Mouse (Mus musculus) lung, embryonic 14.5 days (tissue): ENCODE measurements around the gene Rcor2. TPM values are rescaled to one million over a fixed set of nuclear protein-coding genes. Genes with fewer than 3 reads are reported as not detected.

Experiments used
- ATAC-seq: fragments of 200-750 bp; cut with Nextera tagmentation; 2 replicates; pipeline ENCODE4 v1.8.0; 2017; ENCODE audit warnings: mild to moderate bottlenecking, moderate TSS enrichment, moderate library complexity; ENCODE audit not compliant: insufficient read depth
- DNase-seq: peaks from one replicate; pipeline ENCODE4 v3.0.0-alpha.2; 2015
- H3K27ac ChIP-seq: fragments of 300-500 bp; sonication (generic); 2 replicates; pipeline ENCODE4 v1.5.1; 2014; ENCODE audit warnings: low read depth, mild to moderate bottlenecking, moderate library complexity
- H3K27me3 ChIP-seq: fragments of 300-500 bp; sonication (generic); 2 replicates; pipeline ENCODE4 v1.6.1; 2014; ENCODE audit warnings: low read length, control low read depth; ENCODE audit not compliant: insufficient read depth
- H3K36me3 ChIP-seq: fragments of 300-500 bp; sonication (generic); 2 replicates; pipeline ENCODE4 v1.6.1; 2014; ENCODE audit warnings: control low read depth; ENCODE audit not compliant: insufficient read depth
- H3K4me1 ChIP-seq: fragments of 300-500 bp; sonication (generic); 2 replicates; pipeline ENCODE4 v1.6.1; 2014; ENCODE audit warnings: antibody characterized with exemption, control low read depth; ENCODE audit not compliant: insufficient read depth
- H3K4me2 ChIP-seq: fragments of 300-500 bp; sonication (generic); 2 replicates; pipeline ENCODE4 v1.6.1; 2014; ENCODE audit warnings: mild to moderate bottlenecking
- H3K4me3 ChIP-seq: fragments of 300-500 bp; sonication (generic); 2 replicates; pipeline ENCODE4 v1.5.1; 2014; ENCODE audit warnings: low read depth, low read length
- H3K9ac ChIP-seq: fragments of 300-500 bp; sonication (generic); 2 replicates; pipeline ENCODE4 v1.6.1; 2014
- H3K9me3 ChIP-seq: fragments of 300-500 bp; sonication (generic); 2 replicates; pipeline ENCODE4 v1.6.1; 2016; ENCODE audit warnings: low read depth, low read length, control low read depth
- CTCF ChIP-seq: IDR thresholded peaks from 2 replicates; pipeline ENCODE4 v1.5.1; 2016; ENCODE audit warnings: antibody characterized with exemption, low read depth
- WGBS: fragments of 180-500 bp; shearing (Covaris S2); extraction: QIAGEN DNeasy Blood & Tissue Kit; methylation state at CpG from one replicate; pipeline ENCODE4 v1.1.7; 2014; 5-methylcytosine and 5-hydroxymethylcytosine counted together
- polyA plus RNA-seq: library from polyadenylated mRNA; unstranded; fragments of >200 nt; fragmentation: Nextera tagmentation; extraction: Ambion mirVana; gene quantifications from 2 replicates; pipeline ENCODE4 v1.2.1, GENCODE M21; 2014

Gene Rcor2
- polyA plus RNA-seq, 1 experiment from 2014 or later, result 7.9 TPM

DNA sequence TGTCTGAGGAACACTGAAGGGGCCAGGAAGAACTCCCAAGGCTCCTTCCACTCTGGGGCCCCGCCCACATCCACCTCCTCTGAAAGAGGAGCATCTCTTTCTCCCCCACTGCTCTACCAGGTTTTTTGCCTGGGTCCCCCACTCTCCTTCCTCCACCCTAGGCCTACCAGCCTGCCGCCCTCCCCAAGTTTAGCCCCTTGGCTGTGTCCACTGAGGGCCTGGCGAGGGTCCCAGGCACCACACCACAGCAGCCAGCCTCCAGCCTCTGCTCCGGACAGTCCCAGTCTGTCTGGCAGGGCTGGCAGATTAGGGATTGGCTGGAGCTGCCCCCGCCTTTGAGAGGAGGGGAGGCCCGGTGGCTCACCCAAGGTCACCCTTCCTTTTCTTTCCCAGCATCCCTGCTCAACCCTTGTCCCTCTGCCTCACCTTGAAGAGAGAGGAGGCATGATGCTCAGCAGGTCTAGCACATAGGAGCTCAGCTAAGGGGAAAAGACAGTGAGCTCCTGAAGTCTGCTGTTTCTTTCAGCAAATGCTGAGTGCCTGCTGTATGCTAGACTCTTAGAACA, 2.3 kb upstream of the Rcor2 start:
- WGBS, result 24% methylated on average over 6 of the region's 6 CpGs
- peak overlapping the region; percentile 65; the same call in 1 of the 2 replicates for H3K27ac ChIP-seq
- peaks cover 36% of the 10 kb centered on the region for H3K4me1 ChIP-seq
- 0 out of 2 replicates have a peak overlapping the region, but pooled peaks have one; percentile 15 for H3K4me2 ChIP-seq
- no peak for ATAC-seq
- no peak overlapping the region for H3K9ac ChIP-seq
- peak; percentile 22 for DNase-seq
- H3K36me3 ChIP-seq, result no peaks in the 10 kb centered on the region
- no peak for TF ChIP-seq CTCF
- H3K9me3 ChIP-seq, result peaks cover 6% of the 10 kb centered on the region; the same call in 1 of the 2 replicates
- H3K4me3 ChIP-seq, result no peak overlapping the region
- no peaks in the 10 kb centered on the region for H3K27me3 ChIP-seq

DNA sequence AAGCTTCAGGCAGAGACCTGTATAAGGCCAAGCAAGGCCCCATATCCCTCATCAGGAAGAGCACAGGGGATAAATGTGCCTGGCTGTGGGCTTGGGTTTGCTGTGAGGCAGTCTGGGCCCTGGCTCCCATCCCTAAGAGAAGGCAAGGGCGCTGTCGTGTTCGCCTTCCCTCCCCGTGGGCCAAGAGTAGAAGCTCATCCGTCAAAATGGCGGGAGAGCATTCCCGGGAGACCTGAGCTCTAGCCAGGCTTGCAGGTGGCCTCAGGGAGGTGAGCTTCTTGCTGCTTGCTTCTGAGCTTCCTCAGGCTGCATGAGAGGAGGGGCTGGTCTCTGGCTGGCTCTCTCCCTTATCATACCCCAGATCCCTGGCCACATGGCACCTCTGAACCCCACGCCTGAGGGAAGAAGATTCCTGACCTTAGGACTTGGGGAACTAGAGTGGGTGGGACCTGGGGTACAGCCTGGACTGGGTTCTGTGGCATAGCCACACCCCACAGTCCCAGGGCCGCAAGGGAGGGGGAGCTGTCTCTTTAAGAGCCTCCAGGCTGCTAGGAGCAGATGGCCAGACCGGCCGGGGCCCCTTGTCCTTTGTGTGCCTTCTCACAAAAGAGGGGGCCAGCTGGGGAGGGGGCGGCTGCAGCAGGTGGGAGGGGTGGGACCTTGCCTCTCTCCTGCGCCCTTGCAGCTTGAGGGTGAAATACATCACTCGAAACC, 1.5 kb upstream of the Rcor2 start:
- no peaks in the 10 kb centered on the region for H3K27me3 ChIP-seq
- WGBS, result 21% methylated on average over 14 of the region's 14 CpGs
- peak; percentile 44 for DNase-seq
- peak overlapping the region; percentile 89 for H3K4me2 ChIP-seq
- H3K4me1 ChIP-seq, result peaks cover 38% of the 10 kb centered on the region
- H3K36me3 ChIP-seq, result peaks cover 3% of the 10 kb centered on the region; the same call in 1 of the 2 replicates
- H3K27ac ChIP-seq, result peak overlapping the region; percentile 65; the same call in 1 of the 2 replicates
- no peak overlapping the region; the same call in 1 of the 2 replicates for H3K9ac ChIP-seq
- H3K4me3 ChIP-seq, result no peak overlapping the region
- ATAC-seq, result 0 out of 2 replicates have a peak, but pooled peaks have one; percentile 4
- peaks cover 6% of the 10 kb centered on the region; the same call in 1 of the 2 replicates for H3K9me3 ChIP-seq
- no peak for TF ChIP-seq CTCF

DNA sequence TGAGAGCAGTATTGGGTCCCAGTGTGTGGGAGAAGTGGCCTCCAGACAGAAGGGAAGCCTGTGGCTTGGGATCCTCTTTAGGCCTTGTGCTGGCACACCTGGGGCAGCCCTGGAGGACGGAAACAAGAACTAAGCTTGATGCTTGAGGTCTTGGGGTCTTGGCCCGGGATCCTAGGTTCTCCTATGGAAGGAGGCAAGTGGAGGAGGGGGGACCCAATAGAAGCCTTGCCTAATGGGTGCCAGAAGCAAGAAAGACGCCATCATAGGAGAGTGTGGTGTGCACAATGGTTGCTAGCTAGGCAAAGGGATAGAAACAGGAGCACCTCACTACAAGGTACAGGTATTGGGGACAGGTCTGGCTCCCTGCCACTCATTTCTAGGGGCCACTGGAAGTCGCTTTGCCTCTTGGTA, 699 bp upstream of the Rcor2 start:
- Histone ChIP-seq H3K9me3 (peaks cover 6% of the 10 kb centered on the region; the same call in 1 of the 2 replicates), H3K9ac (0 out of 2 replicates have a peak overlapping the region, but pooled peaks have one; percentile 6), H3K4me1 (peaks cover 38% of the 10 kb centered on the region), H3K27ac (peak overlapping the region; percentile 93), H3K36me3 (peaks cover 10% of the 10 kb centered on the region), H3K27me3 (no peaks in the 10 kb centered on the region), H3K4me3 (no peak overlapping the region), H3K4me2 (peak overlapping the region; percentile 89)
- TF ChIP-seq CTCF, result no peak
- 52% methylated on average over 4 of the region's 4 CpGs for WGBS
- DNase-seq, result no peak
- no peak for ATAC-seq

DNA sequence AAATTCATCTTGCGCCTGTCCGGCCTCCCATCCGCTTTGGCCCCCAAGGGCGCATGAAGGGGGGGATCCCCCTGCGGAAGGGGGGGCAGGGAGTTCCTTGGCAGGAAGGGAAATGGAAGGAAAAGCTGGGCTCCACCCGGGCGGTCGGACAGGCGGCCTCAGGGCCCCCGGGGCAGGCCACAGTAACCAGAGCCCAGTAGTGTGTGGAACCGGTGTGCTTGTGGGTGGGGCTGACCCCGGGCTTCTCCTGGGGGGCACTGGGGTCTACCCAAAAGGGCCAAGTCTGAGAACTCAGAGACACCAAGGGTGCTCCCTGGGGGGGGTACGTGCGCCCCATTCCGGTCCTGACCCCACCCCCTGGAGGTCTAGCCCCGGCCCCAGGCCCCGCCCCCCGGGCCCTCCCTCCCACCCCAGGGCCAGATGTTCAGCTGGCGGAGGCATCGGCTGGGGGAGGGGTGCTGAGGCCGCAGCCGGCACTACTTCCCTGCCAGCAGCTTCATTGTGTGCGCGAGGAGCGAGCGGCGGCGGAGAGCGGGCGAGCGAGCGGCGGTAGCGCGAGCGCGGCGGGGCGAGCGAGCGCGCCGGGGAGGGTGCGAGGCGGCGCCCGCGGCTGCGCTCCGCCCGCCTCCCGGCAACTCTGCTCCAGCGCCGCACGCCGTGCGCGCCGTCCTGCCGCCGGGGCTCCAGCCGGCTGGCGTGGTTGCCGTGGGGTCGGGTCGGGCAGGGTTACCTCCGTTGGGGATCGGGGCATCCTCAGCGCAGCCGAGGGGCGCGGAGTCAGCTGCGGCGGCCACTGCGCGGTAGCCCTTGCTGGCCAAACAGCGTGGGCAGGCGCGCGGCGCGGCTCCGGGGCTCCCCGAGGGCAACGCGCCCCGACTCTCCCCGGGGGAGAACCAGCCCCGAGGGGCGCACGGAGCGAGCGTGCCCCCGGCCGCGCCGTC, 926 bp downstream of the Rcor2 start:
- peak overlapping the region; percentile 81 for H3K9ac ChIP-seq
- ATAC-seq (peak; percentile 53), DNase-seq (peak; percentile 94)
- peak overlapping the region; percentile 89 for H3K4me2 ChIP-seq
- H3K4me3 ChIP-seq, result peak overlapping the region; percentile 81
- no peaks in the 10 kb centered on the region for H3K9me3 ChIP-seq
- H3K27ac ChIP-seq, result peak overlapping the region; percentile 93
- H3K36me3 ChIP-seq, result peaks cover 27% of the 10 kb centered on the region
- no peaks in the 10 kb centered on the region for H3K27me3 ChIP-seq
- H3K4me1 ChIP-seq, result peaks cover 38% of the 10 kb centered on the region
- TF ChIP-seq CTCF, result no peak
- under 1% methylated on average over 86 of the region's 97 CpGs for WGBS

GRCm38 (mm10) chr19:7268722-7269090, 1.6 kb downstream of the Rcor2 start:
- H3K27ac ChIP-seq, result peak overlapping the region; percentile 93
- peak; percentile 86 for TF ChIP-seq CTCF
- H3K4me2 ChIP-seq, result peak overlapping the region; percentile 89
- no peaks in the 10 kb centered on the region for H3K9me3 ChIP-seq
- peak; percentile 32 for ATAC-seq
- H3K36me3 ChIP-seq, result peaks cover 33% of the 10 kb centered on the region
- peak overlapping the region; percentile 81 for H3K9ac ChIP-seq
- peak; percentile 89 for DNase-seq
- under 1% methylated on average over 30 of the region's 30 CpGs for WGBS
- peak overlapping the region; percentile 81 for H3K4me3 ChIP-seq
- no peaks in the 10 kb centered on the region for H3K27me3 ChIP-seq
- H3K4me1 ChIP-seq, result peaks cover 38% of the 10 kb centered on the region

GRCm38 (mm10) chr19:7269290-7270044, 2.3 kb downstream of the Rcor2 start:
- peaks cover 37% of the 10 kb centered on the region for H3K4me1 ChIP-seq
- peak overlapping the region; percentile 81 for H3K4me3 ChIP-seq
- H3K27me3 ChIP-seq, result no peaks in the 10 kb centered on the region
- no peaks in the 10 kb centered on the region for H3K9me3 ChIP-seq
- H3K27ac ChIP-seq, result peak overlapping the region; percentile 36; the same call in 1 of the 2 replicates
- TF ChIP-seq CTCF, result no peak
- 4% methylated on average over 11 of the region's 11 CpGs for WGBS
- ATAC-seq (peak; percentile 4; the same call in 1 of the 2 replicates), DNase-seq (peak; percentile 51)
- H3K4me2 ChIP-seq, result peak overlapping the region; percentile 89
- H3K36me3 ChIP-seq, result peaks cover 41% of the 10 kb centered on the region
- peak overlapping the region; percentile 81 for H3K9ac ChIP-seq
